21 mouse cellular contexts compared by ENCODE assay signal in the genomic region with DNA sequence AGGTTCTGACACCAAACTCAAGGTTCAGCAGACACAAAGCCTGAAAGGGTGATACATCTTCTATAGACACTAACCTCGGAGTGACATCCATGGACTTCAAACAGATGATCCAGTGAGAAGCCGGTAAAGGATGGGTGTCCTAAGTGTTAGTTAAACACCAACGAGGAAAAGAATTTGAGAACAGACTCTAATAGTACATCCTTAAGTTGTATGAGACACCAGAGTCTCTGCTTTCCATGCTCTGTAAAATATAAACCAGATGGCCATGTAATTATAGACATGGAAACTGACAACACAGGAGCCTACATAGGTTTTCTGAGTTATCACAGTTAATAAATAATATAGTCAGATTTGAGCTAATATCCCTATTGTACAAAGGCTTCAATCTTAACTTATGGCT. TPM values are rescaled to one million over a fixed set of nuclear protein-coding genes. Genes with fewer than 3 reads are reported as not detected.
DNase-seq lines count a peak whose midpoint lies in the region; ATAC-seq and TF ChIP-seq lines count a peak whose summit lies in the region.
"Had no signal": no experiment of that assay in that cellular context is flagged by ENCODE, and none has a peak within 500 bp of the region (broad histone marks: within the 10 kb centered on the region; RNA-seq: fewer than 3 reads in every experiment).

No protein-coding gene starts in this region.

- H3K27me3 ChIP-seq in kidney, embryonic 15.5 days, result no peaks in the 10 kb centered on the region
- H3K27me3 ChIP-seq in kidney, postnatal 0 days (ENCODE audit: insufficient read depth, low read length), result no peaks in the 10 kb centered on the region
- H3K27me3 ChIP-seq: embryonic facial prominence, embryonic 13.5 days; embryonic facial prominence, embryonic 15.5 days; forebrain, embryonic 12.5 days had no signal

- H3K4me2 ChIP-seq in kidney, embryonic 15.5 days, result no peak overlapping the region
- H3K4me2 ChIP-seq in kidney, postnatal 0 days (ENCODE audit: low read length), result no peak overlapping the region
- H3K4me2 ChIP-seq: forebrain, embryonic 12.5 days had no signal

- ATAC-seq in kidney, embryonic 15.5 days (replicated peaks; ENCODE audit: low FRiP score), result peak; percentile 60
- ATAC-seq in kidney, postnatal 0 days (replicated peaks; ENCODE audit: low FRiP score, low read depth), result peak; percentile 75
- ATAC-seq: forebrain, embryonic 14.5 days had no signal

- 67% methylated on average over 3 of the region's 3 CpGs for WGBS in kidney, embryonic 15.5 days
- 66% methylated on average over 3 of the region's 3 CpGs for WGBS in kidney, postnatal 0 days

- no peak for TF ChIP-seq CTCF in kidney, postnatal 0 days (IDR thresholded peaks at IDR 0.05; ENCODE audit: low read depth)

- DNase-seq in kidney, adult 9 months, result peak; percentile 23
- no peak for DNase-seq in kidney, adult 18-20 months
- no peak for DNase-seq in kidney, postnatal 10 days
- peak; percentile 14 for DNase-seq in kidney, postnatal 0 days (ENCODE audit: low spot score)
- DNase-seq in kidney, adult 11 months, result no peak
- DNase-seq: adrenal gland, adult 2 months; adrenal gland, postnatal 10 days; adrenal gland, postnatal 25 days; cerebellum, adult 11 months; cerebellum, adult 18-20 months; cerebellum, adult 8-10 months; cerebellum, adult 9-11 months; cerebellum, postnatal 14 days; cerebellum, postnatal 36 days had no signal

- H3K4me3 ChIP-seq in kidney, embryonic 15.5 days (replicated peaks), result no peak overlapping the region
- H3K4me3 ChIP-seq in kidney, postnatal 0 days (replicated peaks; ENCODE audit: low read depth, low read length), result no peak overlapping the region
- H3K4me3 ChIP-seq: embryonic facial prominence, embryonic 13.5 days; embryonic facial prominence, embryonic 15.5 days; erythroblast, embryonic 14.5 days; forebrain, embryonic 10.5 days; forebrain, embryonic 12.5 days had no signal

- H3K4me1 ChIP-seq in kidney, embryonic 15.5 days, result peaks cover 14% of the 10 kb centered on the region; the same call in 1 of the 2 replicates
- H3K4me1 ChIP-seq in kidney, postnatal 0 days (replicated peaks; ENCODE audit: insufficient read depth, low read length), result 0 out of 2 replicates have a peak, but pooled peaks cover 9% of the 10 kb centered on the region
- H3K4me1 ChIP-seq: forebrain, embryonic 12.5 days had no signal

- H3K27ac ChIP-seq in kidney, embryonic 15.5 days, result no peak overlapping the region
- H3K27ac ChIP-seq in kidney, postnatal 0 days, result no peak overlapping the region
- H3K27ac ChIP-seq: embryonic facial prominence, embryonic 13.5 days; embryonic facial prominence, embryonic 15.5 days; forebrain, embryonic 10.5 days; forebrain, embryonic 12.5 days had no signal

- no peak overlapping the region for H3K9ac ChIP-seq in kidney, embryonic 15.5 days
- no peak overlapping the region for H3K9ac ChIP-seq in kidney, postnatal 0 days (ENCODE audit: low read depth, low read length)
- H3K9ac ChIP-seq: embryonic facial prominence, embryonic 13.5 days; embryonic facial prominence, embryonic 15.5 days; forebrain, embryonic 12.5 days had no signal

- H3K36me3 ChIP-seq in kidney, embryonic 15.5 days, result no peaks in the 10 kb centered on the region
- H3K36me3 ChIP-seq in kidney, postnatal 0 days (ENCODE audit: insufficient read depth, low read length), result no peaks in the 10 kb centered on the region
- H3K36me3 ChIP-seq: embryonic facial prominence, embryonic 13.5 days; embryonic facial prominence, embryonic 15.5 days; forebrain, embryonic 10.5 days; forebrain, embryonic 12.5 days had no signal

- H3K9me3 ChIP-seq in kidney, embryonic 15.5 days (replicated peaks), result no peaks in the 10 kb centered on the region
- no peaks in the 10 kb centered on the region for H3K9me3 ChIP-seq in kidney, postnatal 0 days (replicated peaks; ENCODE audit: low read length)
- H3K9me3 ChIP-seq: embryonic facial prominence, embryonic 13.5 days; embryonic facial prominence, embryonic 15.5 days; forebrain, embryonic 10.5 days; forebrain, embryonic 12.5 days had no signal

RNA-seq across cellular contexts. Expression of gene Bdnf, which starts 59.7 kb away (rescaled TPM):
- 0.81 and 1.1 TPM in 2 replicates for polyA plus RNA-seq in kidney, embryonic 15.5 days (2015; fragmentation: Nextera tagmentation; extraction: Ambion mirVana)
- 0.93 and 0.95 TPM in 2 replicates for polyA plus RNA-seq in kidney, postnatal 0 days (2015; fragmentation: Nextera tagmentation; extraction: Ambion mirVana)
- polyA plus RNA-seq: erythroblast, embryonic 14.5 days had no signal

Comparison
In these comparisons a context has a peak if more than half of its experiments do, and no peak if none do; other contexts are left out.
1. DNase-seq: peak in kidney, adult 9 months (single experiment) and kidney, postnatal 0 days (single experiment); none in kidney, adult 18-20 months (single experiment), kidney, postnatal 10 days (single experiment) and kidney, adult 11 months (single experiment).